Mouse (Mus musculus): ENCODE results near the gene Mocs1.

DNA sequence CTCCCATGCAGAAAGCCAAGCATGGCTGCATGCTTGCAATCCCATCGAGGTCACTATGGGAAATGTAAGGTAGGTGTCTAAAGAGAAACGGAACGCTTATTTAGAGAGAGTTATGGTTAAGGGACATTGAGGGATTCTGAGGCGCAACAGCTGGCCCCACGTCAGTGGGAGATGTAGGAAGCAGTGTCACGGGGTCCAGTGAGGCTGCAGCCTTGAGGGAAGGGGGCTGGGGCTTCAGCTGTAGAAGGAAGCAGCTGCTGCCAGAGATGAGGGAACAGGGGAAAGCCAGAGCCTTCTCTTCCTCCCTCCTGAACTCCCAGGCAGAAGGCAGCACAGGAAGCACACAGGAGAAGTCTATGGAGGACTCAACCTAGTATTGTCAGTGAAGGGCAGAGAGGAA lies 22.8 kb downstream of the Mocs1 start:
- no peak for TF ChIP-seq CTCF (IDR thresholded peaks at IDR 0.05; ENCODE audit: borderline replicate concordance, control insufficient read depth, extremely low read depth, insufficient read depth, low read length, poor library complexity)
- TF ChIP-seq POLR2A (IDR thresholded peaks at IDR 0.05; ENCODE audit: control insufficient read depth, extremely low read depth, insufficient read depth, low read length, poor library complexity) = no peak
